Comparison of ENCODE assay signal across 8 mouse cellular contexts in the genomic region with DNA sequence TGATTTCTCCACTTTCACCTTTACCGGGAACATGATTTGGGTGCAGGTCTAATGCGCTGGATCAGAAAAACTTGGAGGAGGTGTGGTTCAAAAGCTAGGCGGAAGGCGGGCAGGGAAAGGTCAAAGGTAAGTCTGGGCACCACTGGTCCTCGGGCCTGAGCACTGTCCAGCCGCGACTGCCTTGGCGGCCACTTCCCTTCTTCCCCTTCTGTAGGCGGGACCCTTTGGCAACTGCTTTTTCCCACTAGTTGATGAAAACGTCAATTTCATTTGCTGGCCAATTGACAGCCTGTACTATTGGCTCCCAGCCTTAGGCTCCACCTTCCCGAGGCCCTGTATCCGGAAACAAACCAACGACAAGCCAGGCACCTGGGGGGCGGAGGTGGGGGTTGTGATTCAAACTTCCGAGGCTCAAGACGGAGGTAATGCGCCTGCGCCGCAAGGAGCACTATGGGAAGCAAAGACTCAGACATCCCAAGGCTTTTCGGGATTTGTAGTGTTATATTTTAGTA. TPM values are rescaled to one million over a fixed set of nuclear protein-coding genes. Genes with fewer than 3 reads are reported as not detected.
DNase-seq lines count a peak whose midpoint lies in the region; ATAC-seq and TF ChIP-seq lines count a peak whose summit lies in the region.

A gene (minus strand): TSS at position 396 of the 512 bp plus-strand sequence.

- peak within 1 kb of the TSS; percentile 55 for H3K9ac ChIP-seq in lung, postnatal 0 days (replicated peaks; ENCODE audit: low read depth)

- WGBS in hindbrain, embryonic 10.5 days = under 1% methylated on average over 20 of the region's 20 CpGs
- WGBS in lung, postnatal 0 days = 1% methylated on average over 20 of the region's 20 CpGs

- TF ChIP-seq CTCF in lung, postnatal 0 days (IDR thresholded peaks at IDR 0.05) = no peak

- H3K27ac ChIP-seq in hindbrain, embryonic 10.5 days = peak within 1 kb of the TSS; percentile 85
- peak within 1 kb of the TSS; percentile 57 for H3K27ac ChIP-seq in lung, postnatal 0 days (ENCODE audit: low read length)

- peak within 1 kb of the TSS; percentile 64 for H3K4me2 ChIP-seq in lung, postnatal 0 days (replicated peaks; ENCODE audit: low read depth, low read length)

- peak within 1 kb of the TSS; percentile 76 for H3K4me3 ChIP-seq in hindbrain, embryonic 10.5 days
- H3K4me3 ChIP-seq in lung, postnatal 0 days (ENCODE audit: low read depth, low read length) = peak within 1 kb of the TSS; percentile 49

- DNase-seq in MN1 (ENCODE audit: low spot score) = peak; percentile 95
- peak; percentile 100 for DNase-seq in cerebellum, adult 9-10 months
- peak; percentile 96 for DNase-seq in hindbrain, embryonic 10.5 days (ENCODE audit: low spot score)
- DNase-seq in layer of hippocampus, adult 9-11 months = peak; percentile 99
- DNase-seq in lung, postnatal 0 days (ENCODE audit: low spot score) = peak; percentile 99
- peak; percentile 88 for DNase-seq in ovary, postnatal 14 days (ENCODE audit: low spot score)
- DNase-seq in thymus, postnatal 14 days = peak; percentile 95

- H3K4me1 ChIP-seq in hindbrain, embryonic 10.5 days (replicated peaks) = peaks cover 34% of the 10 kb centered on the region
- peaks cover 12% of the 10 kb centered on the region; the same call in 1 of the 2 replicates for H3K4me1 ChIP-seq in lung, postnatal 0 days (ENCODE audit: insufficient read depth, low read depth, low read length)

- H3K36me3 ChIP-seq in hindbrain, embryonic 10.5 days = peaks cover 41% of the 10 kb centered on the region
- peaks cover 14% of the 10 kb centered on the region; the same call in 1 of the 2 replicates for H3K36me3 ChIP-seq in lung, postnatal 0 days (ENCODE audit: insufficient read depth, low read length)

- peak; percentile 76 for ATAC-seq in frontal cortex, adult (ENCODE audit: low TSS enrichment)
- ATAC-seq in lung, postnatal 0 days = peak; percentile 89

- no peaks in the 10 kb centered on the region for H3K9me3 ChIP-seq in hindbrain, embryonic 10.5 days
- H3K9me3 ChIP-seq in lung, postnatal 0 days (ENCODE audit: low read length) = no peaks in the 10 kb centered on the region

- H3K27me3 ChIP-seq in hindbrain, embryonic 10.5 days (ENCODE audit: insufficient read depth, poor library complexity, severe bottlenecking) = no peaks in the 10 kb centered on the region
- no peaks in the 10 kb centered on the region for H3K27me3 ChIP-seq in lung, postnatal 0 days (replicated peaks; ENCODE audit: insufficient read depth, low read length)

- TF ChIP-seq EP300 in lung, postnatal 0 days (IDR thresholded peaks at IDR 0.05) = no peak

RNA-seq across cellular contexts. Expression of the gene that starts here (rescaled TPM):
- polyA plus RNA-seq in hindbrain, embryonic 10.5 days (2016; fragmentation: Nextera tagmentation; extraction: Ambion mirVana) = 47.6 and 50.2 TPM in 2 replicates
- 32.8 and 38.6 TPM in 2 replicates for polyA plus RNA-seq in lung, postnatal 0 days (2015; fragmentation: Nextera tagmentation; extraction: Ambion mirVana)

Comparison
In these comparisons a context has a peak if more than half of its experiments do, and no peak if none do; other contexts are left out.
1. Peak in every context shown above with its lines: DNase-seq, ATAC-seq, H3K4me3 ChIP-seq and H3K27ac ChIP-seq.